Mouse (Mus musculus) brain, embryonic 14.5 days (tissue): ENCODE data around the gene Entpd8. TPM values are rescaled to one million over a fixed set of nuclear protein-coding genes. Genes with fewer than 3 reads are reported as not detected.

Source experiments
- DNase-seq: peaks from one replicate; pipeline ENCODE4 v3.0.0-alpha.2; 2011; ENCODE audit warnings: low read depth
- CTCF ChIP-seq: fragments of 200-500 bp; IDR thresholded peaks from 2 replicates; pipeline ENCODE4 v1.5.1; 2012; ENCODE audit warnings: inconsistent platforms, mild to moderate bottlenecking, moderate library complexity, borderline replicate concordance; ENCODE audit not compliant: insufficient read depth, insufficient read length; ENCODE audit errors: extremely low read depth
- POLR2A ChIP-seq: fragments of 200-500 bp; IDR thresholded peaks from 2 replicates; pipeline ENCODE4 v1.6.1; 2012; ENCODE audit warnings: mild to moderate bottlenecking, inconsistent platforms, borderline replicate concordance; ENCODE audit not compliant: poor library complexity, insufficient read depth, insufficient read length, severe bottlenecking; ENCODE audit errors: extremely low read depth
- polyA plus RNA-seq: library from polyadenylated mRNA; depleted of rRNA; stranded (reverse); fragments of >200 nt; gene quantifications from 2 replicates; pipeline ENCODE4 v1.2.3, GENCODE M21; 2012; rRNA removed

Entpd8 gene
- polyA plus RNA-seq, 1 experiment, result 0.11 TPM

DNA sequence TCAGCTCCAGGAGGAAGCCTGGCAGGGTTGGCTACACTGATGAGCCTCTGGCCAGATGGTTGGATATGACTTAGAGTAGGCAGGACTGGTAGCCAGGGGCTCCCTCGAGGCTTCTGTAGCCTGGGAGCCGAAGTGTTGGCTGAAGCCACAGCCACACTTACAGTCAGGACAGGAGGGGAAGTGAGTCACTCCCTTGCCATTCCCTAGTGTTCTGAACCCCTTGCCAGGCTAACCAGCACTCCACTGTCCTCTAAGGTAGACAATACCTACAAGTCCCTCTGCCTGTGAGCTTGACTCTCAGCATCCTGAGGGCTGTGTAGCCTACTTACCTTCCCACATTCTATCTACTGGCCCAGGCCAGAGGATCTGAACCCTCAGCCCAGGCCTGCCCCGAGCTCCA lies 44.3 kb downstream of the Entpd8 start:
- DNase-seq, result no peak
- TF ChIP-seq CTCF, result no peak
- TF ChIP-seq POLR2A, result no peak

DNA sequence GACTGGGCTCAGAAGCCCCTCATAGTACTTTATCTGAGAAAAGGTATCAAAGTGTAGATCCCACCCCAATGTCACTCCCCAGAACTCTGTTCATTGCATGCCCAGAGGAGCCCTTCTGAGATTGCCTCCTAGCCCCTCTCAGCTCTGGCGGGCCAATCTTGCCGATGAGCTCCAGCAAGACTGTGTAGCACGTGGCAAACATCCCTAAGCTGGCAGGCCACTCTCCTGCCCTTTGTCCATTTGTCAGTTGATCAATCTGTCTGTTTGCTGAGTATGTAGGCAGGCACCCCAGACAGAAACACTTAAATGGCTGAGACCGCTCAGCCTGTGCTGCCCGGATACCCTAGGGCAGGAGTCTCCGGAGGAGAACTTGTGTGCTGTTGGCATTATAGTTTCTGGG lies 45.0 kb downstream of the Entpd8 start:
- TF ChIP-seq POLR2A (no peak), CTCF (no peak)
- DNase-seq, result peak; percentile 14

DNA sequence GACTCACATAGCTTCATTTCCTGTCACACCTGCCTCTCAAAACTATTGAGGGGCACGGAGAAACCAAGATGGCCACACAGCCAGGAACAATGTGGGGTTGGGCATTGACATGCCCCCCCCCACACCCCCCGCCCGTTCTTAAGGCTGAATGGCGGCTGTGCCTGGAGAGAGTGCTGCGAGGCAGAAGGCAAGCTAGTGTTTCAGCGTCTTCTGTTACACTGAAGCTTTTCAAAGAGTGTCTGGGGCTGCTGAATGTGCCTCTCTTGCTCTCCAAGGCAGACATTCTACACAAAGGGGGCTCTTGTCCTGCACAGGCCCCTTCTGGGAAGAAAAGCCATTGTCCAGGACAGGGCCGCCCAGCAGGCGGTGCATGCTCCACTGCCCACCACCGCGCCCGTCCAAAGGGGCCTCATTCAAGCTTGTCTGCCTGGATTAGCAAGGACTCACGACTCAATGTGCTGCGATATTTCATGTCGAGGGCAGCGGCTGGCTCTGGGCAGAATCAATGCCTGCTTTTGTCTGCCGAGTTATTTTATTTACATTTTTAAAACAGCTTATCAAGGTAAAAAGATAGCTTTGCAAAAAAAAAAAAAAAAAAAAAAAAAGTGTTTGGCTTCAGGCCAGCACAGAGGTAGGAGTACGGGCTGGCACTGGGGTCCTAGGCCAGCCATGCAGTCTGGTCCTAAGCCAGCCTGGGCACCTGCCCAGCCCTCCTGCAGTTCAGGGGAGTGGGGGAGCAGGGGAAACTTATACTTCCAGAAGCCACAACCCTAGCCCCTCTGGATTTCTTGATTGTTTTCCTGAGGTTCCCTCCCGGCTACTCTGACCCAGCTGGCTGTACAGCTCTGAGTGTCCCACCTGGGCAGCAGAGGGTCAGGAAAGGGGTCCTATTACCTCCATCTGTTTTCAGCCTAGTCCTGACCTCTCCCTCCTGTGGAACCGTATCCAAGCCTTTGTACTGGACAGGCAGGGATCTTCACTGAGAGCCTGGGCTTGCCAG lies 46.2 kb downstream of the Entpd8 start:
- TF ChIP-seq POLR2A, result no peak
- TF ChIP-seq CTCF, result 0 out of 2 replicates have a peak, but pooled peaks have one; percentile 14
- DNase-seq, result peak; percentile 97

- peak; percentile 71 for DNase-seq
- TF ChIP-seq CTCF (peak; percentile 69; the same call in 1 of the 2 replicates), POLR2A (no peak)
Observed at GRCm38 (mm10) chr2:25127206-25127605, 47.1 kb downstream of the Entpd8 start.

DNA sequence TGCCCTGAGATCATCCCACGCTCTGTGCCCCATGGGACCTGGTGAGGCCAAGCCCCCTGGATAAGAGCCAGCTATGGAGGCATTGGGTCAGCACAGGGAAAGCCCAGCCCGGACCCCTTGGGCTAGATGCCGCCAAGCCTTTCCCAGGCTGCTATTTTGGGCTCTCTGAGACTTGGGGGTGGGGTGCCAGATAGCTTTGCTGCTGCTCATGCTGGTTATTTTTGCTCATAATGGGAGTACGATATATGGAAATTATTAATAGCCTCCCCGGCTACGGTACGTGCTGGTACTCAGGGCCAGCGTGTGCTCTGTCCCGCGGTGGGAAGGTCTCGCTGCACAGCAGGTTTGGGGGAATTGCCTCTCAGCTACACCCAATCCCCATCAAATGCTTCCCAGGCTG lies 48.0 kb downstream of the Entpd8 start:
- peak; percentile 24 for DNase-seq
- TF ChIP-seq CTCF (no peak), POLR2A (no peak)

DNA sequence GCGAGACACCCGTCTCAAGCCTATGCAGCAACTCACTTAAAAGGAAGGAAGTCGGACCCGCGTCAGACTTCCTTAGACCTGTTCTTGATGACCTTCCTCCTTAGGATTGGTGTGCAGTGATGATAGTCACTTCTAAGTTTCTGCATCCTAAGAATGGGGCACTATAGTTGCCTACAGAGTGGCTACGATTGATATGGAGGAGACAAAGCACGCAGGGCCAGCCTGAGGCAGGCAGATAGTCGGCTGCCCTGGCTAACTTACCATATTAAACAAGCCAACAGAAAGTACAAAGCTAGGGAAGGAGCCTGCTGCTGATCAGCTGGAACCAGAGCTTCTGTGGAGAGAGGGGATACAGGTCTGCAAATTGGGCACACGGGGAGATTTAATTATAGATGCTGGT lies 51.5 kb downstream of the Entpd8 start:
- no peak for TF ChIP-seq CTCF
- no peak for DNase-seq

Other genes with a start within 250 kb of the Entpd8 start
- gene Ehmt1, start 160.7 kb upstream of the Entpd8 start, polyA plus RNA-seq, result 146 and 147 TPM in 2 replicates
- gene Arrdc1, start 145.1 kb upstream of the Entpd8 start, polyA plus RNA-seq, result 53.1 and 82.3 TPM in 2 replicates
- gene Zmynd19, start 130.5 kb upstream of the Entpd8 start, polyA plus RNA-seq, result 38.4 and 43.1 TPM in 2 replicates
- 39.8 and 46.4 TPM in 2 replicates for gene Dph7, start 117.9 kb upstream of the Entpd8 start, polyA plus RNA-seq
- gene Mrpl41, start 105.2 kb upstream of the Entpd8 start, polyA plus RNA-seq, result 83.9 and 115 TPM in 2 replicates
- 5.5 and 6.4 TPM in 2 replicates for gene Pnpla7, start 104.3 kb upstream of the Entpd8 start, polyA plus RNA-seq
- 194 and 297 TPM in 2 replicates for gene Nsmf, start 25.9 kb upstream of the Entpd8 start, polyA plus RNA-seq
- gene Noxa1, start 14.8 kb downstream of the Entpd8 start, polyA plus RNA-seq, result 0.04 TPM in 2 replicates
- gene Nrarp, start 100.5 kb downstream of the Entpd8 start, polyA plus RNA-seq, result 50.0 and 58.5 TPM in 2 replicates
- gene Tor4a, start 116.6 kb downstream of the Entpd8 start, polyA plus RNA-seq, result 1.9 and 2.0 TPM in 2 replicates
- gene Nelfb, start 131.2 kb downstream of the Entpd8 start, polyA plus RNA-seq, result 78.9 and 91.3 TPM in 2 replicates
- not detected in 2 replicates for gene Stpg3, start 134.3 kb downstream of the Entpd8 start, polyA plus RNA-seq
- 0.10 and 0.14 TPM in 2 replicates for gene Fam166a, start 138.4 kb downstream of the Entpd8 start, polyA plus RNA-seq
- gene Tubb4b, start 144.4 kb downstream of the Entpd8 start, polyA plus RNA-seq, result 449 and 524 TPM in 2 replicates
- gene Slc34a3, start 154.1 kb downstream of the Entpd8 start, polyA plus RNA-seq, result not detected in 2 replicates
- not detected in 2 replicates for gene Rnf224, start 156.5 kb downstream of the Entpd8 start, polyA plus RNA-seq
- gene Rnf208, start 162.0 kb downstream of the Entpd8 start, polyA plus RNA-seq, result 127 and 148 TPM in 2 replicates
- 0.10 and 0.67 TPM in 2 replicates for gene Cysrt1, start 162.1 kb downstream of the Entpd8 start, polyA plus RNA-seq
- gene AL732309.1, start 166.6 kb downstream of the Entpd8 start, polyA plus RNA-seq, result 19.1 and 22.6 TPM in 2 replicates
- 26.4 and 32.2 TPM in 2 replicates for gene Tmem203, start 175.1 kb downstream of the Entpd8 start, polyA plus RNA-seq
- gene Tprn, start 182.3 kb downstream of the Entpd8 start, polyA plus RNA-seq, result 7.7 and 13.0 TPM in 2 replicates
- gene Ssna1, start 192.1 kb downstream of the Entpd8 start, polyA plus RNA-seq, result 105 and 160 TPM in 2 replicates
- gene Anapc2, start 192.2 kb downstream of the Entpd8 start, polyA plus RNA-seq, result 131 and 149 TPM in 2 replicates
- not detected in 2 replicates for gene Tmem210, start 207.8 kb downstream of the Entpd8 start, polyA plus RNA-seq
- gene Lrrc26, start 209.6 kb downstream of the Entpd8 start, polyA plus RNA-seq, result 0.07 TPM in 1 of 2 replicates, not detected in the other
- gene Grin1, start 238.9 kb downstream of the Entpd8 start, polyA plus RNA-seq, result 24.4 and 47.2 TPM in 2 replicates